Mouse (Mus musculus): ENCODE measurements at regions not wholly inside any gene's neighbourhood (a gene's known extent, or its start where the extent isn't known, plus 50 kb on each side); places are given as distances from the start of the nearest gene placed in this dataset.

DNA sequence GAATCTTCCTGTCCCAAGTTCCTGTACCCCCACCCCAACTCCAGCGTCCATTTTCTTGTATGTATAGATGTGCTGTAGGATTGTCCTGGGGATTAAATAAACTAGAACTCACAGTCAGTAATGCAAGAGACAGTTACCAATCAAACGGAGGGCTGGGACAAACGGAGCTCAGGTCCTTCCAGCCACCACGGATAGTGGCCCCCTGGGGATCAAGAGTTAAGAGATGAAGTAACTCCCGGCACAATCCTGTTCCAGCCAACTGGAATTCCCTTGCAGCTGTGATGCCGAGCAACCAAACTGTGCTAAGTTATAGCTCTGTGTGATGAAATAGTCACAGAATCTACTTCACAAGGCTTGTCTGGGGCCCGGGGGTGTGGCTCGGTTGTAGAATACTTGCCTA is 67.4 kb upstream of the Cpsf6 start:
- TF ChIP-seq POLR2A (IDR thresholded peaks at IDR 0.05; ENCODE audit: low read depth, low read length), result no peak
- no peak for TF ChIP-seq CTCF (IDR thresholded peaks at IDR 0.05; ENCODE audit: borderline replicate concordance, insufficient read depth, low read length)
